Mouse (Mus musculus): Measurements from ENCODE around the gene Gm16867. TPM values are rescaled to one million over a fixed set of nuclear protein-coding genes. Genes with fewer than 3 reads are reported as not detected.
"Not testable (repeated sequence)": the region's sequence is repeated elsewhere in the genome, so short reads cannot be mapped to it uniquely, and the experiment has no call there.

Gm16867 gene
- polyA plus RNA-seq, 1 experiment from 2014 or later = not detected

GRCm38 (mm10) chr14:69520810-69521209 lies 17.6 kb upstream of the Gm16867 start:
- WGBS (ENCODE audit: insufficient replicate concordance) = no CpG with 5 or more reads among the region's 2 CpGs
- H3K36me3 ChIP-seq (ENCODE audit: control insufficient read depth, insufficient read depth, low read length); H3K9ac ChIP-seq (ENCODE audit: low read depth, low read length); H3K4me1 ChIP-seq (ENCODE audit: control insufficient read depth, insufficient read depth, low read length); H3K4me3 ChIP-seq (ENCODE audit: low read depth, low read length); H3K4me2 ChIP-seq; ATAC-seq (replicated peaks; ENCODE audit: insufficient number of reproducible peaks, low FRiP score, low TSS enrichment); H3K9me3 ChIP-seq (replicated peaks; ENCODE audit: control insufficient read depth, low read length); H3K27me3 ChIP-seq (ENCODE audit: control insufficient read depth, insufficient read depth, low read length); H3K27ac ChIP-seq (ENCODE audit: low read depth, low read length): not testable (repeated sequence)

GRCm38 (mm10) chr14:69512449-69512848 lies 9.3 kb upstream of the Gm16867 start, which contains the start of gene Gm27179:
TSS of gene Gm27179 (minus strand) at chr14:69512549.
- H3K27me3 ChIP-seq (ENCODE audit: control insufficient read depth, insufficient read depth, low read length); H3K4me2 ChIP-seq; H3K4me3 ChIP-seq (ENCODE audit: low read depth, low read length); ATAC-seq (replicated peaks; ENCODE audit: insufficient number of reproducible peaks, low FRiP score, low TSS enrichment); H3K36me3 ChIP-seq (ENCODE audit: control insufficient read depth, insufficient read depth, low read length); H3K9me3 ChIP-seq (replicated peaks; ENCODE audit: control insufficient read depth, low read length); H3K9ac ChIP-seq (ENCODE audit: low read depth, low read length); H3K4me1 ChIP-seq (ENCODE audit: control insufficient read depth, insufficient read depth, low read length); H3K27ac ChIP-seq (ENCODE audit: low read depth, low read length): not testable (repeated sequence)
- no CpG with 5 or more reads among the region's 2 CpGs for WGBS (ENCODE audit: insufficient replicate concordance)

GRCm38 (mm10) chr14:69507000-69507399 lies 3.8 kb upstream of the Gm16867 start:
- not testable (repeated sequence) for H3K4me2 ChIP-seq; H3K9me3 ChIP-seq (replicated peaks; ENCODE audit: control insufficient read depth, low read length); H3K9ac ChIP-seq (ENCODE audit: low read depth, low read length); H3K27ac ChIP-seq (ENCODE audit: low read depth, low read length); H3K4me3 ChIP-seq (ENCODE audit: low read depth, low read length); H3K36me3 ChIP-seq (ENCODE audit: control insufficient read depth, insufficient read depth, low read length); H3K4me1 ChIP-seq (ENCODE audit: control insufficient read depth, insufficient read depth, low read length); H3K27me3 ChIP-seq (ENCODE audit: control insufficient read depth, insufficient read depth, low read length); ATAC-seq (replicated peaks; ENCODE audit: insufficient number of reproducible peaks, low FRiP score, low TSS enrichment)
- WGBS (ENCODE audit: insufficient replicate concordance) = no CpG with 5 or more reads among the region's 1 CpGs

DNA sequence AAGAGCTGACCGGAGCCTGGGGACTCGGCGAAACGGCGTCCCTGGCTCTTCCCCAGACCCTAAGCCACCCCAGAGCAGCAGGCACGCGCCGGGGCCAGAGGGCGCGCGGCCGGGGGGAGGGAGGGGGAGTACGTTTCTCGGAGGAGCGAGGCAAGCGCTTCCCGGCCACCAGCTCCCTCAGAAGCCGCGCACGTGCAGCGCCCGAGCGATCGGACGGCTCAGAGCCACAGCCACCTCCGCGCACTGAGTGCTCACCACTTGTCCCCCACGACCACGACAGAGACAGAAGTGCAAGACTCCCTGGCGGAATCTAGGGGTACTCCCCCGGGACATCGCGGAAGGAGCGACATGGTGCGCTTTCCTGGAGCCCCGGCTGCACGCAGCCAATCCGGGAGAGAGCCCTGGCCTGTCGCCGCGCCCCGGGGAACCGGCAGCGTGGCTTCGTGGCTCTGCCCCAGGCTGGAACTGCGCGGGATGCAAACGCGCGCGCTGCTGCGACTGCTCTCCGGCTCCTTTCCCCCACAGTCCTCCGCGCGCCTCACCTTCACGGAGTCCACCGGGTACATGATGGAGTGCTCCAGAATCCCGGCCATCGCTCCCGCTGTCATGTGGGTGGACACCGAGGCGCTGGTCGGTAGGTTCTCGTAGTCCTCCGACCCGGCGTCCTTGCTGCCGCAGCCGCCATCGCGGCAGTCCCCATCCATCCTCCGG lies 567 bp downstream of the Gm16867 start:
- ATAC-seq (replicated peaks; ENCODE audit: insufficient number of reproducible peaks, low FRiP score, low TSS enrichment) = peak; percentile 15
- H3K27me3 ChIP-seq (ENCODE audit: control insufficient read depth, insufficient read depth, low read length); H3K27ac ChIP-seq (ENCODE audit: low read depth, low read length); H3K9me3 ChIP-seq (replicated peaks; ENCODE audit: control insufficient read depth, low read length); H3K9ac ChIP-seq (ENCODE audit: low read depth, low read length); H3K4me2 ChIP-seq; H3K4me1 ChIP-seq (ENCODE audit: control insufficient read depth, insufficient read depth, low read length); H3K36me3 ChIP-seq (ENCODE audit: control insufficient read depth, insufficient read depth, low read length); H3K4me3 ChIP-seq (ENCODE audit: low read depth, low read length): not testable (repeated sequence)
- no CpG with 5 or more reads among the region's 73 CpGs for WGBS (ENCODE audit: insufficient replicate concordance)

- not testable (repeated sequence) for H3K4me2 ChIP-seq; H3K9me3 ChIP-seq (replicated peaks; ENCODE audit: control insufficient read depth, low read length); H3K36me3 ChIP-seq (ENCODE audit: control insufficient read depth, insufficient read depth, low read length); H3K9ac ChIP-seq (ENCODE audit: low read depth, low read length); H3K27me3 ChIP-seq (ENCODE audit: control insufficient read depth, insufficient read depth, low read length); H3K4me1 ChIP-seq (ENCODE audit: control insufficient read depth, insufficient read depth, low read length); H3K4me3 ChIP-seq (ENCODE audit: low read depth, low read length); H3K27ac ChIP-seq (ENCODE audit: low read depth, low read length); ATAC-seq (replicated peaks; ENCODE audit: insufficient number of reproducible peaks, low FRiP score, low TSS enrichment)
These were observed 6.9 kb downstream of the Gm16867 start for GRCm38 (mm10) chr14:69496259-69496658.

- not testable (repeated sequence) for H3K4me3 ChIP-seq (ENCODE audit: low read depth, low read length); H3K9ac ChIP-seq (ENCODE audit: low read depth, low read length); H3K9me3 ChIP-seq (replicated peaks; ENCODE audit: control insufficient read depth, low read length); H3K27me3 ChIP-seq (ENCODE audit: control insufficient read depth, insufficient read depth, low read length); ATAC-seq (replicated peaks; ENCODE audit: insufficient number of reproducible peaks, low FRiP score, low TSS enrichment); H3K36me3 ChIP-seq (ENCODE audit: control insufficient read depth, insufficient read depth, low read length); H3K27ac ChIP-seq (ENCODE audit: low read depth, low read length); H3K4me1 ChIP-seq (ENCODE audit: control insufficient read depth, insufficient read depth, low read length); H3K4me2 ChIP-seq
- WGBS (ENCODE audit: insufficient replicate concordance) = no CpG with 5 or more reads among the region's 2 CpGs
These were observed 8.2 kb downstream of the Gm16867 start for GRCm38 (mm10) chr14:69494946-69495345.

DNA sequence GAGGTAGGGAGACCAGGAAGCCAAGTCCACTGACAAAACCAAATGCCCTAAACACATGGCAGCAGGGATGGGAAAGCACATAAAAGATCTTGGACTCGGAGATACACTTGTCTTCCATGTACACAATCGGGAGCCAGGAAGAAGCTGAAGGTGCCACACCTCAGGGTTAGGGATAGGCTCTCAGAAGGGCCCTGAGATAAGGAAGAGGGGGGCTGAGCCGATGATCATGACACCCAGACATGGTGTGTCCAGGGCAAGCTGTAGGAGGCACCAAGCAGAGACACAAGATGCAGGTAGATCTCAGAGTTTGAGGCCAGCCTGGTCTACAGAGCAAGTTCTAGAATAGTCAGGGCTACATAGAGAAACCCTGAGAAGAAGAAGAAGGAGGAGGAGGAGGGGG lies 8.6 kb downstream of the Gm16867 start:
- not testable (repeated sequence) for H3K36me3 ChIP-seq (ENCODE audit: control insufficient read depth, insufficient read depth, low read length); H3K4me2 ChIP-seq; ATAC-seq (replicated peaks; ENCODE audit: insufficient number of reproducible peaks, low FRiP score, low TSS enrichment); H3K9me3 ChIP-seq (replicated peaks; ENCODE audit: control insufficient read depth, low read length); H3K27ac ChIP-seq (ENCODE audit: low read depth, low read length); H3K4me3 ChIP-seq (ENCODE audit: low read depth, low read length); H3K9ac ChIP-seq (ENCODE audit: low read depth, low read length); H3K4me1 ChIP-seq (ENCODE audit: control insufficient read depth, insufficient read depth, low read length); H3K27me3 ChIP-seq (ENCODE audit: control insufficient read depth, insufficient read depth, low read length)
- no CpG with 5 or more reads among the region's 3 CpGs for WGBS (ENCODE audit: insufficient replicate concordance)

DNA sequence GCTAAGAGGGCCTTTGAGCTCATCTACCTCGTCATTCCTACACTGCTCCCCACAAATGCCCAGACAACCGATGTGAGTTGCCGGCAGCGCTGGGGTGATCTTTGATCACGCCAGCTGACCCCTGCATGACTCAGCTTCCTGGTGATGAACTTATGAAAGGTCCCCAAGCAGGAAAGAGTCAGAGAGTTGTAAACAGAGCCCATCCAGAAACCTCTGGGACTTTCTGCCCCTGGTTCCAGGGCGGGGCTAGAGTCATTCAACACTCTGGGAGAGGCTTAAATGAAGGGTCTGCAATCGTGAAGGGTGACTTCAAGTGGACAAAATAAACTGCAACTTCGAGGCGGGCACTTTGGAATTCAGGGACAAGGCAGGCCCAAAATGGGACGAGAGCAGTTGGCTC lies 15.2 kb downstream of the Gm16867 start:
- H3K9me3 ChIP-seq (replicated peaks; ENCODE audit: control insufficient read depth, low read length); H3K4me2 ChIP-seq; H3K4me3 ChIP-seq (ENCODE audit: low read depth, low read length); H3K9ac ChIP-seq (ENCODE audit: low read depth, low read length); H3K4me1 ChIP-seq (ENCODE audit: control insufficient read depth, insufficient read depth, low read length); H3K27ac ChIP-seq (ENCODE audit: low read depth, low read length); ATAC-seq (replicated peaks; ENCODE audit: insufficient number of reproducible peaks, low FRiP score, low TSS enrichment); H3K36me3 ChIP-seq (ENCODE audit: control insufficient read depth, insufficient read depth, low read length); H3K27me3 ChIP-seq (ENCODE audit: control insufficient read depth, insufficient read depth, low read length): not testable (repeated sequence)
- no CpG with 5 or more reads among the region's 10 CpGs for WGBS (ENCODE audit: insufficient replicate concordance)

GRCm38 (mm10) chr14:69485466-69486135 lies 17.6 kb downstream of the Gm16867 start:
- WGBS (ENCODE audit: insufficient replicate concordance) = no CpG with 5 or more reads among the region's 18 CpGs
- not testable (repeated sequence) for ATAC-seq (replicated peaks; ENCODE audit: insufficient number of reproducible peaks, low FRiP score, low TSS enrichment); H3K4me1 ChIP-seq (ENCODE audit: control insufficient read depth, insufficient read depth, low read length); H3K36me3 ChIP-seq (ENCODE audit: control insufficient read depth, insufficient read depth, low read length); H3K9ac ChIP-seq (ENCODE audit: low read depth, low read length); H3K4me2 ChIP-seq; H3K27me3 ChIP-seq (ENCODE audit: control insufficient read depth, insufficient read depth, low read length); H3K27ac ChIP-seq (ENCODE audit: low read depth, low read length); H3K9me3 ChIP-seq (replicated peaks; ENCODE audit: control insufficient read depth, low read length); H3K4me3 ChIP-seq (ENCODE audit: low read depth, low read length)
